In genomic region chr2:158317026-158317425, GRCm38 (mm10) we compare ENCODE assay signal across 9 mouse cellular contexts. TPM values are rescaled to one million over a fixed set of nuclear protein-coding genes. Genes with fewer than 3 reads are reported as not detected.
DNase-seq lines count a peak whose midpoint lies in the region; ATAC-seq lines count a peak whose summit lies in the region.
"Had no signal": no experiment of that assay in that cellular context is flagged by ENCODE, and none has a peak within 500 bp of the region (broad histone marks: within the 10 kb centered on the region; RNA-seq: fewer than 3 reads in every experiment).

No protein-coding gene starts in this region.

- DNase-seq in kidney, adult 18-20 months: peak; percentile 43
- no peak for DNase-seq in kidney, adult 11 months
- DNase-seq in adrenal gland, postnatal 36 days: peak; percentile 59 to 75
- DNase-seq in frontal cortex, postnatal 10 days (ENCODE audit: low spot score in 2 of 2): peak; percentile 53 to 70
- DNase-seq in neural tube, embryonic 10.5 days (ENCODE audit: extremely low spot score, low spot score): peak; percentile 71
- DNase-seq in testis, postnatal 10 days (ENCODE audit: low spot score): peak; percentile 86

- H3K27me3 ChIP-seq in kidney, embryonic 15.5 days: no peaks in the 10 kb centered on the region
- H3K27me3 ChIP-seq in limb, embryonic 13.5 days: no peaks in the 10 kb centered on the region
- H3K27me3 ChIP-seq: embryonic facial prominence, embryonic 13.5 days had no signal

- H3K4me2 ChIP-seq in kidney, embryonic 15.5 days: no peak overlapping the region
- H3K4me2 ChIP-seq in limb, embryonic 13.5 days (replicated peaks): no peak overlapping the region
- H3K4me2 ChIP-seq: embryonic facial prominence, embryonic 13.5 days had no signal

- WGBS in kidney, embryonic 15.5 days: 14% methylated on average over 5 of the region's 5 CpGs
- 16% methylated on average over 5 of the region's 5 CpGs for WGBS in limb, embryonic 13.5 days

- H3K36me3 ChIP-seq in kidney, embryonic 15.5 days: 0 out of 2 replicates have a peak, but pooled peaks cover 9% of the 10 kb centered on the region
- H3K36me3 ChIP-seq in limb, embryonic 13.5 days: no peaks in the 10 kb centered on the region
- H3K36me3 ChIP-seq: embryonic facial prominence, embryonic 13.5 days had no signal

- ATAC-seq in kidney, embryonic 15.5 days (replicated peaks; ENCODE audit: low FRiP score): peak; percentile 64; the same call in 1 of the 2 replicates
- peak; percentile 48; the same call in 1 of the 2 replicates for ATAC-seq in limb, embryonic 13.5 days (ENCODE audit: low FRiP score, low read depth)

- H3K4me3 ChIP-seq in kidney, embryonic 15.5 days (replicated peaks): no peak overlapping the region
- H3K4me3 ChIP-seq in limb, embryonic 13.5 days: no peak overlapping the region
- H3K4me3 ChIP-seq: embryonic facial prominence, embryonic 13.5 days had no signal

- H3K9me3 ChIP-seq in kidney, embryonic 15.5 days (replicated peaks): no peaks in the 10 kb centered on the region
- no peaks in the 10 kb centered on the region for H3K9me3 ChIP-seq in limb, embryonic 13.5 days
- H3K9me3 ChIP-seq: embryonic facial prominence, embryonic 13.5 days had no signal

- no peak overlapping the region for H3K27ac ChIP-seq in kidney, embryonic 15.5 days
- no peak overlapping the region for H3K27ac ChIP-seq in limb, embryonic 13.5 days
- H3K27ac ChIP-seq: embryonic facial prominence, embryonic 13.5 days had no signal

- H3K9ac ChIP-seq in kidney, embryonic 15.5 days: no peak overlapping the region
- no peak overlapping the region for H3K9ac ChIP-seq in limb, embryonic 13.5 days
- H3K9ac ChIP-seq: embryonic facial prominence, embryonic 13.5 days had no signal

- H3K4me1 ChIP-seq in kidney, embryonic 15.5 days: peaks cover 3% of the 10 kb centered on the region
- H3K4me1 ChIP-seq in limb, embryonic 13.5 days: peaks cover 4% of the 10 kb centered on the region; the same call in 1 of the 2 replicates
- H3K4me1 ChIP-seq: embryonic facial prominence, embryonic 13.5 days had no signal

RNA-seq across cellular contexts. Expression of gene Lbp, which starts 10.7 kb away (rescaled TPM):
- 10 to 100 TPM; 16.9 to 23.7 TPM for total RNA-seq in adrenal gland, postnatal 36 days (2021)
- 24.7 and 27.2 TPM in 2 replicates for polyA plus RNA-seq in kidney, embryonic 15.5 days (2015; fragmentation: Nextera tagmentation; extraction: Ambion mirVana)
- polyA plus RNA-seq in limb, embryonic 13.5 days (2015; fragmentation: Nextera tagmentation; extraction: Ambion mirVana): 3.9 and 4.7 TPM in 2 replicates

RNA-seq across cellular contexts. Expression of gene Snhg11, which starts 58.4 kb away (rescaled TPM):
- 1 to 10 TPM; 3.5 to 4.7 TPM for total RNA-seq in adrenal gland, postnatal 36 days (2021)
- 4.9 and 8.0 TPM in 2 replicates for polyA plus RNA-seq in kidney, embryonic 15.5 days (2015; fragmentation: Nextera tagmentation; extraction: Ambion mirVana)
- 8.7 and 9.9 TPM in 2 replicates for polyA plus RNA-seq in limb, embryonic 13.5 days (2015; fragmentation: Nextera tagmentation; extraction: Ambion mirVana)

RNA-seq across cellular contexts. Expression of gene Bpi, which starts 59.1 kb away (rescaled TPM):
- not detected for total RNA-seq in adrenal gland, postnatal 36 days (2021)
- 0.08 and 0.17 TPM in 2 replicates for polyA plus RNA-seq in kidney, embryonic 15.5 days (2015; fragmentation: Nextera tagmentation; extraction: Ambion mirVana)
- polyA plus RNA-seq in limb, embryonic 13.5 days (2015; fragmentation: Nextera tagmentation; extraction: Ambion mirVana): not detected in 2 replicates
- polyA plus RNA-seq: embryonic facial prominence, embryonic 13.5 days had no signal
